Mouse (Mus musculus): Measurements from ENCODE around the gene Setd1b. TPM values are rescaled to one million over a fixed set of nuclear protein-coding genes. Genes with fewer than 3 reads are reported as not detected.

Setd1b gene
- total and polyA plus RNA-seq, 2 experiments from 2014 or later: 4.8 to 7.2 TPM

DNA sequence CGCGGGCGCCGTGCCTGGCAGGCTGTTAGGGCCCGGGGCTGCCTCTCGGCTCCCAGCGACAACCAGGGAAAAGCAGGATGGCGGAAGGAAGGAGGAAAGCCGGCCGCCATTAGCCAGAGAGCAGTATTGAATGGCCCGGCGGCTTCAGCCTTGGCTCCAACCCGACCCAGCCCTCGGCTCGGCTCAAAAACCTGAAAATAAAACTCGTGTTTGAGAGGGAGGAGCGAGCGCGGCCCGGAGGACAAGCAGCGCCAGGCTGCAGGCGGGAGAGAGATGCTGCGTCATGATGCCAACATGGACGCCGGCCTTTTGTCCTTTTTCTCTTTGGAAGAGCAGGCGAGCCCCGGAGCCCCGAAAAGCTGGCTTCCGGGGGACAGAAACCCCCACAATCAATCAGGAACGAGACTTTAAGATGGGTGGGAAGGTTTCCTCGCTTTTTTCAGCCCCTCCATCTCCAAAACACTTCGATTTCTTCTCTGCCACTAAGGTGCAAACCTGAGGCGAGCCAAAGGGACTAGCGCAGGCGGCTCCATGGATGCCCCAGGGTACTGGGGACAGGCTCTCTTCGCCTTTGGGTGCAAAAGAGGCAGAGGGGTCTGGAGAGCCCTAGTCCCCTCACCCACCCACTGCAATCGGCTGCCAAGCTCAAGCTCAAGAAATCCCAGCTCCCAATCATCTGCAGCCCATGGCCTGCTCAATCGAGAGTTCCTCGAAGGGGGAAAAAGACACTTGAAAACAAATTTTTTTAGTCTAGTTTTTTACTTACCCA, 2.9 kb upstream of the Setd1b start:
- Histone ChIP-seq H3K4me2 (ENCODE audit: low read depth, low read length) (peak overlapping the region; percentile 99), H3K27me3 (ENCODE audit: insufficient read depth, low read length) (no peaks in the 10 kb centered on the region), H3K4me3 (ENCODE audit: low read length) (peak overlapping the region; percentile 78), H3K27ac (peak overlapping the region; percentile 100), H3K4me1 (ENCODE audit: insufficient read depth, low read length) (peaks cover 45% of the 10 kb centered on the region), H3K9ac (replicated peaks; ENCODE audit: low read length) (peak overlapping the region; percentile 96), H3K9me3 (ENCODE audit: low read length) (no peaks in the 10 kb centered on the region), H3K36me3 (ENCODE audit: insufficient read depth, low read length) (no peaks in the 10 kb centered on the region)
- peak; percentile 91 for DNase-seq (ENCODE audit: low spot score)
- under 1% methylated on average over 39 of the region's 39 CpGs for WGBS
- ATAC-seq: peak; percentile 15
- TF ChIP-seq CTCF (IDR thresholded peaks at IDR 0.05; ENCODE audit: low read depth): no peak

DNA sequence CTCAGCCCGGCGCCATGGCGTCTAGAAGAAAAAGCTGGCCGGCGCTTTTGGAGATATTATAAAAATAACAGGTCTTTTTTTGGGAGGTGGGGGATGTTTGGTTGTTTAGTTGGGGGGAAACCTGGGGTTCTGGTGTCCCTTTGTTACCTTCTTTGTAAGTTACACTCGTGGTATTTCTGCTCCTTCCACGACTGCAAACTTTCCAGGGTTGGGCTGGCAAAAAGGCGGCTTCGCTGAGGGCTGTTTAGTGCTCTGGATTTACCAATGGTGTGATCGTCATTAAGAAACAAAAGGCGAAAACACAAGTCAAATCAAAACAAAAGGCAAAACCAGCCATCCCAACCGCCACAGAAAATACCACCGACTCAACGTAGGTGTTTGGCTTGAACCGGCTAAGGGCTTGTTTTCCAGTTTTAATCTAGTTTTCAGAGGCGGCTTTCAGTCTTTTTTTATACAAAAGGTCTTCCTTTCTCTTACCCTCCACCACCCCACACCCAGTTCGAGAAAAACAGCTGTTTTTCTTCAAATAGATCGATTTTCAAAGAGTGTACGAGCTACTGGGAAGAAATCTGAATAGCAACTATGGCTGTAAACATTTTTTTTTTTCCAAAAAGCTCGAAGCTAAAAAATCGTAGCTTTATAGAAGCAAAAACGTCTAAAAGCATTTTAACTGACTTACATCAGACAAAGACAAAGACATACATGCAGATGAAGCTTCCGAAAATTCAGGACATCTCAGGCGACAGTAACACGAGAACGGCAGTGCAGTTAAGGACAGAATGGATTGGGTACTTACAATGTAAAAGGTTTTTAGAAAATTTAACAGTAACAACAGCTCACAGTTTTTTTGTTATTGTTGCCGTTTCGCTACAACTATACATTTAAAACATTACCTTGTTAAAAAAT, 2.0 kb upstream of the Setd1b start:
- no peaks in the 10 kb centered on the region for H3K27me3 ChIP-seq (ENCODE audit: insufficient read depth, low read length)
- H3K4me3 ChIP-seq (ENCODE audit: low read length): peak overlapping the region; percentile 78
- peak overlapping the region; percentile 100 for H3K27ac ChIP-seq
- peak overlapping the region; percentile 99 for H3K4me2 ChIP-seq (ENCODE audit: low read depth, low read length)
- peak; percentile 45 for DNase-seq (ENCODE audit: low spot score)
- no peak for ATAC-seq
- WGBS: 1% methylated on average over 28 of the region's 28 CpGs
- peaks cover 37% of the 10 kb centered on the region for H3K4me1 ChIP-seq (ENCODE audit: insufficient read depth, low read length)
- no peak for TF ChIP-seq CTCF (IDR thresholded peaks at IDR 0.05; ENCODE audit: low read depth)
- peak overlapping the region; percentile 96 for H3K9ac ChIP-seq (replicated peaks; ENCODE audit: low read length)
- no peaks in the 10 kb centered on the region for H3K36me3 ChIP-seq (ENCODE audit: insufficient read depth, low read length)
- no peaks in the 10 kb centered on the region for H3K9me3 ChIP-seq (ENCODE audit: low read length)

DNA sequence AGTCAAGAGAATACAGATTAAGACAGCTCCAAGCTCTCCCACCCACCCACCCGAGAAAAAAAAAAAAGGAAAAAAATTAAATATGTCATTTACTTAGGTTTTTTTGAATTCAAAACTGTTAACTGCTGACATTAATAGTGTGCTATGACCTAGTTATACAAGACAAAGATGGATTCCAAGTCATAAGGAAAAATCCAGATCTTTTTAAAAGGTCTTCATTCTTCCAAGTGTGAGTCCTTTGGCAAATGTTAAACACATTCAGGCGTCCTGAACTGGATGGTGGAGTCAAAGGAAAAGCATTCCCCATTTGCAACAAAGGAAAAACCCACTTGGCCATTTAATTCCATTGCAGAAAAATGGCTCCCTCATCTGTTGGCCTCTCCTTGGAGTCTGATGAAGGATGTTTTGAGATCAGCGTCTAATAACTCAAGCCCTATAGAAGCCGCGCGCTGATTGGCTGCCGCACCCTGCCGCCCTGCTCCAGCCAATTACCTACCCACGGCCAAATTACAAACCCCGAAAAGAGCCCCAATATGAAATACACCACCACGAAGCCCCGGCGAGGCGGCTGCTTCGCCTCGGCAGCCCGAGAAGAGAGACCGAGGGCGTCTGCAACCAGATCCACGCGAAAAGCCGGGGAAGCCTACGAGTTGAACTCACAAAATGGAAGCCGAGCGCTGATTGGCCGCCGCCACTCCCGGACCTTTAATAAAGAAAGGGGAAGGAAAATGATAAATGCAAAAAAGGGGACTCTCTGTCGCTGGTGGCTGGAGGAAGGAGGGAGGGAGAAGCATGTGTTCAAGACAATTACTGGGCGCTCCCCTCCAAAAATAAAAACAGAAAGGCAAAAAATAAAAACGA, 1.1 kb upstream of the Setd1b start:
- H3K27me3 ChIP-seq (ENCODE audit: insufficient read depth, low read length): no peaks in the 10 kb centered on the region
- peak overlapping the region; percentile 99 for H3K4me2 ChIP-seq (ENCODE audit: low read depth, low read length)
- ATAC-seq (peak; percentile 77), DNase-seq (ENCODE audit: low spot score) (peak; percentile 96)
- under 1% methylated on average over 31 of the region's 31 CpGs for WGBS
- peak overlapping the region; percentile 100 for H3K27ac ChIP-seq
- H3K9ac ChIP-seq (replicated peaks; ENCODE audit: low read length): peak overlapping the region; percentile 96
- H3K9me3 ChIP-seq (ENCODE audit: low read length): no peaks in the 10 kb centered on the region
- H3K4me1 ChIP-seq (ENCODE audit: insufficient read depth, low read length): peaks cover 36% of the 10 kb centered on the region
- peak overlapping the region; percentile 78 for H3K4me3 ChIP-seq (ENCODE audit: low read length)
- no peak for TF ChIP-seq CTCF (IDR thresholded peaks at IDR 0.05; ENCODE audit: low read depth)
- H3K36me3 ChIP-seq (ENCODE audit: insufficient read depth, low read length): no peaks in the 10 kb centered on the region

DNA sequence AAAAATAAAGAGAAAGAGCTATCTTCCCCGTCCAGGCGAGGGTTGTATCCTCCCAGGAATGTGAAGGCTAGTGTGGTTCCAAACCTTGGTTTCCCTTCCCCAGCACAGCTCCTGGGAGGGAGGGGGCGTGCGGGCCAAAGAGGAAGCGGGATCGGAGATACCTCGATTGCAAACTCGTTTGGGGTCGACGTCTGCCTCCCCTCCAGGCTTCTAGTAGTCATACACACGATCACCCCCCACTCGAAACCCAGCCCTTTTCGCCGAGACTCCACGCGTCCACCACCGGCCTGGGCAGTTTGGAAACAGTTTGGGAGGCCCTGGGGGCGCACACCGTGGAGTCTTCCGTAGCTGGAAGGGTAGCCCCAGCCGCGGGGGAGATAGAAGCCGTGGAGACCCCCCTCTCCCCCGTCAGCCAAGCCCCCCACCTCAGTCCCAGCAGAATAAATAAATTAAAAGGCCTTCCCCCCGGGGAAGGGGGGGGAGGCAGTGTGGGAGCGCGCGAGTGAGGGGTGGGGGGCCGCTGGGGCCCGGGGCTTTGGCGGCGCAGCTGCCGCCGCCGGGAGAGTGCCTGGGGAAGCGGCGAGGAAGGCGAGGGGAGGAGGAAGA, 335 bp upstream of the Setd1b start:
- ATAC-seq: no peak
- no peaks in the 10 kb centered on the region for H3K27me3 ChIP-seq (ENCODE audit: insufficient read depth, low read length)
- peak overlapping the region; percentile 99 for H3K4me2 ChIP-seq (ENCODE audit: low read depth, low read length)
- no peaks in the 10 kb centered on the region for H3K9me3 ChIP-seq (ENCODE audit: low read length)
- peak; percentile 70 for DNase-seq (ENCODE audit: low spot score)
- peaks cover 3% of the 10 kb centered on the region; the same call in 1 of the 2 replicates for H3K36me3 ChIP-seq (ENCODE audit: insufficient read depth, low read length)
- H3K4me3 ChIP-seq (ENCODE audit: low read length): peak overlapping the region; percentile 78
- H3K4me1 ChIP-seq (ENCODE audit: insufficient read depth, low read length): peaks cover 30% of the 10 kb centered on the region
- TF ChIP-seq CTCF (IDR thresholded peaks at IDR 0.05; ENCODE audit: low read depth): no peak
- peak overlapping the region; percentile 100 for H3K27ac ChIP-seq
- WGBS: under 1% methylated on average over 36 of the region's 38 CpGs
- peak overlapping the region; percentile 96 for H3K9ac ChIP-seq (replicated peaks; ENCODE audit: low read length)

DNA sequence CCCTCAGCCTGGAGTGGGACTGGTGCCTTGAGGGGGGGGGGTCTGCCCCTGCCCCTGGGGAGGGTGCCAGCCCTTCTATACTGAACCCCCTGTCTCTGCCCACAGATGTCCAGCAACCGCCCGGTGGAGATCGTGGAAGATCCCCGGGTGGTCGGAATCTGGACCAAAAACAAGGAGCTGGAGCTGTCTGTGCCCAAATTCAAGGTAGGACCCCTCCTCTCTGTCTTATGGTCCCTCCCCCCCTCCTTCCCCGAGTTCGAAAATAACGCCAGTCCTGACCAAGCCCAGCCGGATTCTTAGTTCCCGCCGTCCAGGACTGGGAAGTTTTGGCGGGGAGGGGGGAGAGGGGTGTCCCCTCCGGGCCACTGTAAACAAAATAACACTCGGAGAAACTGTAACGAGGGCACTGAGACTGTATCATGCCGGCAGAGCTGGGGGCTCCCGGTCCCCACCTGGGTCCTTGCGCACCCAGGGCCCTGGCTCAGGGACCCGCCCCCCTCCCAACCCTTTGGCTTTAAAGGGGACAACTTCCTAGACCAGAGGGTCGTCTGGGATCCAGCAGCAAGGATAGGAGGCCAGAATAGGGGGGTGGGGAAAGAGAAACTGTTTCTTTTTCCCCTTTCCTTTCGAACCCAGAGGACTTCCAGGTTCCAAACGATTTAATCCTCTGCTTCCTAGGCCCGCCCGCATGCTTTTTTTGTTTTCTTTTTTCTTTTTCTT, 1.4 kb downstream of the Setd1b start:
- no peaks in the 10 kb centered on the region for H3K27me3 ChIP-seq (ENCODE audit: insufficient read depth, low read length)
- peaks cover 12% of the 10 kb centered on the region; the same call in 1 of the 2 replicates for H3K4me1 ChIP-seq (ENCODE audit: insufficient read depth, low read length)
- DNase-seq (ENCODE audit: low spot score) (peak; percentile 72), ATAC-seq (no peak)
- H3K9me3 ChIP-seq (ENCODE audit: low read length): no peaks in the 10 kb centered on the region
- WGBS: 1% methylated on average over 24 of the region's 24 CpGs
- peak overlapping the region; percentile 100 for H3K27ac ChIP-seq
- peak overlapping the region; percentile 78 for H3K4me3 ChIP-seq (ENCODE audit: low read length)
- no peak for TF ChIP-seq CTCF (IDR thresholded peaks at IDR 0.05; ENCODE audit: low read depth)
- peaks cover 20% of the 10 kb centered on the region; the same call in 1 of the 2 replicates for H3K36me3 ChIP-seq (ENCODE audit: insufficient read depth, low read length)
- H3K9ac ChIP-seq (replicated peaks; ENCODE audit: low read length): peak overlapping the region; percentile 96
- H3K4me2 ChIP-seq (ENCODE audit: low read depth, low read length): peak overlapping the region; percentile 99

Measured in hindbrain, postnatal 0 days (tissue).